Mouse (Mus musculus) lung, embryonic 15.5 days (tissue): ENCODE measurements around the gene Nipal4. TPM values are rescaled to one million over a fixed set of nuclear protein-coding genes. Genes with fewer than 3 reads are reported as not detected.

ENCODE experiments used
- ATAC-seq: fragments of 200-750 bp; cut with Nextera tagmentation; 2 replicates; pipeline ENCODE4 v1.8.0; 2017; ENCODE audit warnings: moderate number of reproducible peaks, borderline replicate concordance; ENCODE audit not compliant: low FRiP score, low TSS enrichment; ENCODE audit errors: extremely low read depth
- H3K27ac ChIP-seq: fragments of 300-500 bp; sonication (generic); 2 replicates; pipeline ENCODE4 v1.5.1; 2015; ENCODE audit warnings: moderate library complexity, mild to moderate bottlenecking, inconsistent platforms
- H3K27me3 ChIP-seq: fragments of 300-500 bp; sonication (generic); 2 replicates; pipeline ENCODE4 v1.6.1; 2015; ENCODE audit warnings: inconsistent platforms
- H3K36me3 ChIP-seq: fragments of 300-500 bp; sonication (generic); 2 replicates; pipeline ENCODE4 v1.6.1; 2015; ENCODE audit warnings: inconsistent platforms
- H3K4me1 ChIP-seq: fragments of 300-500 bp; sonication (generic); 2 replicates; pipeline ENCODE4 v1.6.1; 2015; ENCODE audit warnings: inconsistent platforms
- H3K4me2 ChIP-seq: fragments of 300-500 bp; sonication (generic); 2 replicates; pipeline ENCODE4 v1.6.1; 2015; ENCODE audit warnings: inconsistent platforms, mild to moderate bottlenecking, moderate library complexity
- H3K4me3 ChIP-seq: fragments of 300-500 bp; sonication (generic); 2 replicates; pipeline ENCODE4 v1.5.1; 2015; ENCODE audit warnings: mild to moderate bottlenecking, inconsistent platforms
- H3K9ac ChIP-seq: fragments of 300-500 bp; sonication (generic); 2 replicates; pipeline ENCODE4 v1.6.1; 2015; ENCODE audit warnings: inconsistent platforms
- H3K9me3 ChIP-seq: fragments of 300-500 bp; sonication (generic); 2 replicates; pipeline ENCODE4 v1.6.1; 2016; ENCODE audit warnings: inconsistent platforms
- WGBS: fragments of 180-500 bp; shearing (Covaris S2); methylation state at CpG from one replicate; pipeline ENCODE4 v1.1.7; 2015; 5-methylcytosine and 5-hydroxymethylcytosine counted together
- polyA plus RNA-seq: library from polyadenylated mRNA; unstranded; fragments of >200 nt; fragmentation: Nextera tagmentation; extraction: Ambion mirVana; gene quantifications from 2 replicates; pipeline ENCODE4 v1.2.1, GENCODE M21; 2015

The Nipal4 gene
- polyA plus RNA-seq, 1 experiment from 2014 or later, result 1.7 TPM

DNA sequence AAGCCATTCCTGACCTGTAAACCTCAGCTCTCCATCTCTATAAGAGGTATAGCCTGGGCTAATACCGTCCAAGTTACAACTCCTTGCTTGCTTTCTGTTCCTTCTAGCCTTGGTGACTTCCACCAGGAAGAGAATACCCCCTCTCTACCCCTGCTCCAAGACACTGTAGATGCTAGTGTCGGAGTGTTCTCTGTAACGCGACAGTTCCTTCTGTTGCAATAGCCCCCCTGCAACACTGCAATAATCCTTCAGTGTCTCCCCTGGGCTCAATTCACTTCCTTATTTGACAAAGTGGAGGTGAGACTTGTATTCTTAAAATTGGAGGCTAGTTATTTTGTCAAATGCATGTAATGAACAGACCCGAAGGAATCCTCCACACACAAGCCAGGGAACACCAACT is 19.7 kb downstream of the Nipal4 start:
- H3K4me1 ChIP-seq, result no peaks in the 10 kb centered on the region
- H3K4me3 ChIP-seq, result no peak overlapping the region
- no peak overlapping the region for H3K9ac ChIP-seq
- no peaks in the 10 kb centered on the region for H3K27me3 ChIP-seq
- WGBS, result 87% methylated on average over 5 of the region's 5 CpGs
- H3K36me3 ChIP-seq, result peaks cover 32% of the 10 kb centered on the region
- H3K4me2 ChIP-seq, result no peak overlapping the region
- H3K9me3 ChIP-seq, result no peaks in the 10 kb centered on the region
- no peak for ATAC-seq
- no peak overlapping the region for H3K27ac ChIP-seq

DNA sequence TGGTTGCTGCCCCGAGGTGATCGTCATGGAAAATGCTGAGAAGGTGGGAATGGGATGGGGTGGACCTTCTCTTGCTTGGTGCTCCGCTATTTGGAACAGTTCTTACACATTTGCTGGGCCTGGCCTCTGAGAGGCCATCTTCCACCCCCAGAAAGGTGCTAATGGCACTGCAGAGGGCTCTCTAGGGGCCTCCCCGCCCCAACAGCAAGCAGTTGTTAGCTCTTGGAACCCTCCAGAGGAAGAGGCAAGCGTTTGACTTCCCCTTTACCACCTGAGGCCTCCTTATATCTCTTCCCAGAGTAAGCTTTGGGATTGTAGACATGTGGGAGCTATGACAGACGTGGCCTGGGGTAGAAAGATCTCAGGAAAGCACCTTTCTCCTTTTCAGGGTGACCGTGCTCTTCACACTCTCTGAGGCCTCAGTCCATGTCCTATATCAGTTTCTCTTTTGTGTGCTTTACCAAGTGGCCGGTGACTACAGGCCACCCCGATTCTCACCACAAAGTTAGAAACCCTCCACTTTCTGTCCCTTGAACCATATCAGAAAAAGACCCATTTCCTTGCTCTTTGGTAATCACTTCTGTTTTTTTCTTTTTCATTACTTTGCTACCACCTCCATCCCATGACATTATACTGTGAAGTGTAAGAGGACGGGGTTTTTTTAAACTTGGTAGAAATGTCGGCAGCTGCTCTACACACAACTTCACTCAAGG is 21.0 kb downstream of the Nipal4 start:
- 84% methylated on average over 11 of the region's 11 CpGs for WGBS
- Histone ChIP-seq H3K4me1 (no peaks in the 10 kb centered on the region), H3K9ac (no peak overlapping the region), H3K9me3 (no peaks in the 10 kb centered on the region), H3K27me3 (no peaks in the 10 kb centered on the region), H3K36me3 (peaks cover 44% of the 10 kb centered on the region), H3K4me2 (no peak overlapping the region), H3K27ac (no peak overlapping the region), H3K4me3 (no peak overlapping the region)
- ATAC-seq, result no peak

GRCm38 (mm10) chr11:46143342-46143741 is 23.0 kb downstream of the Nipal4 start:
- no peak overlapping the region for H3K9ac ChIP-seq
- H3K9me3 ChIP-seq, result no peaks in the 10 kb centered on the region
- no peak for ATAC-seq
- 67% methylated on average over 6 of the region's 6 CpGs for WGBS
- no peak overlapping the region for H3K4me2 ChIP-seq
- H3K27ac ChIP-seq, result no peak overlapping the region
- no peaks in the 10 kb centered on the region for H3K27me3 ChIP-seq
- H3K4me1 ChIP-seq, result no peaks in the 10 kb centered on the region
- no peak overlapping the region for H3K4me3 ChIP-seq
- H3K36me3 ChIP-seq, result peaks cover 60% of the 10 kb centered on the region

DNA sequence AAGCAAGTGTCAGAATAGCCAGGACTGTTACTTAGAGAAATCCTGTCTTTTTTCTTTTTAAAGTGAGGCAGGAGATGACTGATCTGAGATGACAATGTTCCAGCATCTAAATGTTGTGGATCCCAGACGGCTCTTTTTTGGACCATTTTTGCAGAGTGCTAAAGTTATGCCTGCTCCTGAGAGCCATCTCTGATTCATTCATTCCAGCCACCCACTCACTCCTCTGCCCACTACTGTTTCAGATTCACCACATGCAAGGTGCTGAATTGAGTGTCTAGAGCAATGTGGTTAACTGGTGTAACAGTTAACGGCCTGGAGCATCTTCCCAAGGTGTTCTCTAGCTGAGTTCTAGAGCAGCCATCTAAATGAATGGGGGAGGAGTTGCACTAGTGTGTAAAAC is 31.4 kb downstream of the Nipal4 start:
- H3K27me3 ChIP-seq, result no peaks in the 10 kb centered on the region
- H3K4me3 ChIP-seq, result no peak overlapping the region
- no peak overlapping the region for H3K4me2 ChIP-seq
- H3K36me3 ChIP-seq, result peaks cover 62% of the 10 kb centered on the region
- H3K4me1 ChIP-seq, result no peaks in the 10 kb centered on the region
- no peak overlapping the region for H3K9ac ChIP-seq
- ATAC-seq, result no peak
- no peaks in the 10 kb centered on the region for H3K9me3 ChIP-seq
- 93% methylated on average over 2 of the region's 2 CpGs for WGBS
- H3K27ac ChIP-seq, result no peak overlapping the region

GRCm38 (mm10) chr11:46131022-46131986 is 35.0 kb downstream of the Nipal4 start:
- WGBS, result 82% methylated on average over 17 of the region's 17 CpGs
- no peak overlapping the region for H3K27ac ChIP-seq
- H3K9me3 ChIP-seq, result no peaks in the 10 kb centered on the region
- no peak overlapping the region for H3K9ac ChIP-seq
- no peak overlapping the region for H3K4me2 ChIP-seq
- H3K36me3 ChIP-seq, result peaks cover 55% of the 10 kb centered on the region
- no peak overlapping the region for H3K4me3 ChIP-seq
- no peaks in the 10 kb centered on the region for H3K27me3 ChIP-seq
- no peak for ATAC-seq
- no peaks in the 10 kb centered on the region for H3K4me1 ChIP-seq

DNA sequence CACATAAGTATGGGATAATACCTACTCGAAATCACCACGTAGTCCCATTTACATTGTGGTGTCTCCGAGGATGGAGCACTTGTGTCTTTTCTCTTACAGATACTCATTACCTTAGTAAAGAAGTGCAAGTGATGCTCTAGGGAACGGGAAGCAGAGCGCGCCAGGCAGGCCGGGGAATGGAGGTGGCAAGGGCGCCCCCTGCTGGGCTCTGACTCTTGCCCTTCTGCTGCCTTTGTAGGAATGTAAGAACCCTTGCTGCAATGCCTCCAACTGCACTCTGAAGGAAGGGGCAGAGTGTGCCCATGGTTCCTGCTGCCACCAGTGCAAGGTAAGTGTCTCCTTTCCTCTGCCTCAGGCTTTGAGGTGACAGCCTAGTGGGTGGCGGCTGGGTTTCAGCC is 37.8 kb downstream of the Nipal4 start:
- WGBS, result 66% methylated on average over 9 of the region's 9 CpGs

GRCm38 (mm10) chr11:46127621-46128547 is 38.4 kb downstream of the Nipal4 start:
- 74% methylated on average over 15 of the region's 15 CpGs for WGBS
- ATAC-seq, result no peak

More for the DNA sequence above, 37.8 kb downstream of the Nipal4 start:
- Histone ChIP-seq H3K27me3 (no peaks in the 10 kb centered on the region), H3K4me1 (no peaks in the 10 kb centered on the region), H3K36me3 (peaks cover 42% of the 10 kb centered on the region), H3K27ac (no peak overlapping the region), H3K9me3 (no peaks in the 10 kb centered on the region), H3K4me2 (no peak overlapping the region), H3K4me3 (no peak overlapping the region), H3K9ac (no peak overlapping the region)
- no peak for ATAC-seq

DNA sequence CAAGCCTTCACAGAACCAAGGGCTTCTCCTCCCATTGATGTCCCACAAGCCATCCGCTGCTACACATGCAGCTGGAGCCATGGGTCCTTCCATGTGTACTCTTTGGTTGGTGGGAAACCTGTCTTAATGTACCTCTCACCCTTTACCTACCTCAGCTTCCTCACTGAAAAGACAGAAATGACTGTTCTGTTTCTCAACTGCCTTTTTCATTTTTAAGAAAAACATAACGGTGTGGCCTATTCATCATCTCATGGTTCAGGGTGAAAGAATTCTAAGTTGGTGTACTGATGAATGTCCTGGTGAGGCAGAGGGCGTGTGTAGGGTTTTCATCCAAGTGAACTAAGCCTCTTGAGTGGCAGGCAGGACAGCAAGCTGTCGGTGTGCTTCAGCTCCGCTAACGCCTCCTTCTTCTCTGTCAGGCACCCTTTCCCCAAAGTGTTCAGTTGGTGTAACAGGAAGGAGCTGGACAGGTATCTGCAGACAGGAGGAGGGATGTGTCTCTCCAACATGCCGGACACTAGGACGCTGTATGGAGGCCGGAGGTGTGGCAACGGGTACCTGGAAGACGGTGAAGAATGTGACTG is 39.4 kb downstream of the Nipal4 start:
- H3K4me3 ChIP-seq, result no peak overlapping the region
- no peak overlapping the region for H3K4me2 ChIP-seq
- H3K27me3 ChIP-seq, result no peaks in the 10 kb centered on the region
- H3K4me1 ChIP-seq, result no peaks in the 10 kb centered on the region
- H3K9ac ChIP-seq, result no peak overlapping the region
- no peaks in the 10 kb centered on the region for H3K9me3 ChIP-seq
- 82% methylated on average over 11 of the region's 11 CpGs for WGBS
- no peak for ATAC-seq
- H3K36me3 ChIP-seq, result peaks cover 49% of the 10 kb centered on the region
- H3K27ac ChIP-seq, result no peak overlapping the region; the same call in 1 of the 2 replicates

More at GRCm38 (mm10) chr11:46127621-46128547, 38.4 kb downstream of the Nipal4 start:
- Histone ChIP-seq H3K4me1 (no peaks in the 10 kb centered on the region), H3K9me3 (no peaks in the 10 kb centered on the region), H3K4me2 (no peak overlapping the region), H3K9ac (no peak overlapping the region), H3K36me3 (peaks cover 43% of the 10 kb centered on the region), H3K4me3 (no peak overlapping the region), H3K27ac (no peak overlapping the region), H3K27me3 (no peaks in the 10 kb centered on the region)

- 88% methylated on average over 7 of the region's 7 CpGs for WGBS
- H3K9ac ChIP-seq, result no peak overlapping the region
- no peak overlapping the region for H3K4me3 ChIP-seq
- no peak overlapping the region for H3K4me2 ChIP-seq
- no peak for ATAC-seq
- no peak overlapping the region for H3K27ac ChIP-seq
- no peaks in the 10 kb centered on the region for H3K4me1 ChIP-seq
- peaks cover 51% of the 10 kb centered on the region for H3K36me3 ChIP-seq
- H3K9me3 ChIP-seq, result no peaks in the 10 kb centered on the region
- no peaks in the 10 kb centered on the region for H3K27me3 ChIP-seq
Observed at GRCm38 (mm10) chr11:46126317-46126716, 40.0 kb downstream of the Nipal4 start.

GRCm38 (mm10) chr11:46125835-46126229 is 40.5 kb downstream of the Nipal4 start:
- no peak overlapping the region for H3K27ac ChIP-seq
- H3K36me3 ChIP-seq, result peaks cover 53% of the 10 kb centered on the region
- no peak overlapping the region for H3K9ac ChIP-seq
- 80% methylated on average over 7 of the region's 7 CpGs for WGBS
- H3K4me3 ChIP-seq, result no peak overlapping the region
- no peaks in the 10 kb centered on the region for H3K9me3 ChIP-seq
- ATAC-seq, result no peak
- H3K4me1 ChIP-seq, result no peaks in the 10 kb centered on the region
- H3K27me3 ChIP-seq, result no peaks in the 10 kb centered on the region
- H3K4me2 ChIP-seq, result no peak overlapping the region
